Mouse (Mus musculus) forebrain, embryonic 11.5 days (tissue): ENCODE measurements around the gene Phf24. TPM values are rescaled to one million over a fixed set of nuclear protein-coding genes. Genes with fewer than 3 reads are reported as not detected.

Experiments
- ATAC-seq: fragments of 200-750 bp; cut with Nextera tagmentation; replicated peaks from 2 replicates; pipeline ENCODE4 v1.8.0; 2017; ENCODE audit warnings: moderate TSS enrichment; ENCODE audit not compliant: low FRiP score
- DNase-seq: peaks from one replicate; pipeline ENCODE4 v3.0.0-alpha.2; 2017; ENCODE audit warnings: low spot score
- H3K27ac ChIP-seq: fragments of 300-500 bp; sonication (generic); 2 replicates; pipeline ENCODE4 v1.5.1; 2014; ENCODE audit warnings: low read depth, low read length
- H3K27me3 ChIP-seq: fragments of 300-500 bp; sonication (generic); 2 replicates; pipeline ENCODE4 v1.6.1; 2014; ENCODE audit warnings: mild to moderate bottlenecking, low read length, mixed read lengths; ENCODE audit not compliant: control insufficient read depth, insufficient read depth
- H3K36me3 ChIP-seq: fragments of 300-500 bp; sonication (generic); 2 replicates; pipeline ENCODE4 v1.6.1; 2014; ENCODE audit warnings: mild to moderate bottlenecking, low read length, moderate library complexity, mixed read lengths; ENCODE audit not compliant: control insufficient read depth, insufficient read depth
- H3K4me1 ChIP-seq: fragments of 300-500 bp; sonication (generic); replicated peaks from 2 replicates; pipeline ENCODE4 v1.6.1; 2014; ENCODE audit warnings: low read length, mixed read lengths; ENCODE audit not compliant: control insufficient read depth, insufficient read depth
- H3K4me2 ChIP-seq: fragments of 300-500 bp; sonication (generic); 2 replicates; pipeline ENCODE4 v1.6.1; 2014; ENCODE audit warnings: low read depth, mild to moderate bottlenecking, low read length, moderate library complexity, mixed read lengths; ENCODE audit not compliant: severe bottlenecking
- H3K4me3 ChIP-seq: fragments of 300-500 bp; sonication (generic); 2 replicates; pipeline ENCODE4 v1.5.1; 2014; ENCODE audit warnings: low read depth, low read length
- H3K9ac ChIP-seq: fragments of 300-500 bp; sonication (generic); 2 replicates; pipeline ENCODE4 v1.6.1; 2014; ENCODE audit warnings: low read length
- H3K9me3 ChIP-seq: fragments of 300-500 bp; sonication (generic); 2 replicates; pipeline ENCODE4 v1.6.1; 2016; ENCODE audit warnings: low read length, mixed read lengths; ENCODE audit not compliant: control insufficient read depth
- WGBS: fragments of 180-500 bp; shearing (Covaris S2); extraction: QIAGEN DNeasy Blood & Tissue Kit; methylation state at CpG from one replicate; pipeline ENCODE4 v1.1.7; 2014; 5-methylcytosine and 5-hydroxymethylcytosine counted together
- polyA plus RNA-seq: library from polyadenylated mRNA; unstranded; fragments of >200 nt; fragmentation: Nextera tagmentation; extraction: Ambion mirVana; gene quantifications from 2 replicates; pipeline ENCODE4 v1.2.1, GENCODE M21; 2014

Gene Phf24
- polyA plus RNA-seq, 1 experiment from 2014 or later = 1.3 TPM

DNA sequence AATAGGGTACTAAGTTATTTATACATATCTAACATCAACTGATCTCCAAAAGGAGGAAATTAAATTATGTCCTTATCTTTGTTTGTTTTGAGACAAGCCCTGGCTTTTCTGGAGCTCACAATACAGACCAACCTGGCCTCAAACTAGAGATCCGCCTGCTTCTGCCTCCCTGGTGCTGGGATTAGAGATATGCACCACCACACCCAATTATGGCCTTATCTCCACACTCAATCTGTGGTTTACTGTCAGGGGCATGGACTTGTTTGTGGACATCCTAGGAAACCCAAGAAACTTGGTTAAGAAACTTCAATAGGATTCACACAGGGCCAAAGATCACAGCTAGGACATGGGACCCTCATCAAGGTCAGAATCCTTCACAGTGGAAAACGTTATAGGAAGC lies 38.8 kb upstream of the Phf24 start:
- Histone ChIP-seq H3K4me3 (no peak overlapping the region), H3K36me3 (no peaks in the 10 kb centered on the region), H3K4me1 (no peaks in the 10 kb centered on the region), H3K9me3 (no peaks in the 10 kb centered on the region), H3K4me2 (no peak overlapping the region), H3K27ac (no peak overlapping the region), H3K9ac (no peak overlapping the region), H3K27me3 (no peaks in the 10 kb centered on the region)
- ATAC-seq (no peak), DNase-seq (no peak)
- WGBS = 84% methylated on average over 2 of the region's 2 CpGs

- Histone ChIP-seq H3K4me3 (no peak overlapping the region), H3K9ac (no peak overlapping the region), H3K36me3 (no peaks in the 10 kb centered on the region), H3K9me3 (no peaks in the 10 kb centered on the region), H3K27ac (no peak overlapping the region), H3K4me1 (no peaks in the 10 kb centered on the region), H3K27me3 (no peaks in the 10 kb centered on the region), H3K4me2 (no peak overlapping the region)
- 89% methylated on average over 16 of the region's 16 CpGs for WGBS
- DNase-seq = no peak
- no peak for ATAC-seq
These were observed 36.4 kb upstream of the Phf24 start for GRCm38 (mm10) chr4:42879829-42880676.

DNA sequence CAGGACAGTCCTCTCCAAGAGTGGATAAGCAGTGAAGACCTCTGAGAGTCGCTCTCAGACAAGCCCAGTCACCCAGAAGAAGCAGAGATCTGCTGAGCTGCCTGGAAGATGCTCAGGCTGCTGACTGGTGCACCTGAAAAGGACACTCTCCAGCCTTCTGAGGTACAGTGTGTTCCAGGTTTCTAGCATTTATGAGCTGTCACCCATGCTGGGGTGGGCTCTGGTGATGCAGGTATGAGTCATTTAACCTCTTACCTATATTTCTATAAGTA lies 35.8 kb upstream of the Phf24 start:
- whole genome bisulfite sequencing = 55% methylated on average over 1 of the region's 1 CpGs
- Histone ChIP-seq H3K4me3 (no peak overlapping the region), H3K27me3 (no peaks in the 10 kb centered on the region), H3K4me1 (no peaks in the 10 kb centered on the region), H3K9ac (no peak overlapping the region), H3K27ac (no peak overlapping the region), H3K4me2 (no peak overlapping the region), H3K36me3 (no peaks in the 10 kb centered on the region), H3K9me3 (no peaks in the 10 kb centered on the region)
- DNase-seq (no peak), ATAC-seq (no peak)

- Histone ChIP-seq H3K4me3 (no peak overlapping the region), H3K9me3 (no peaks in the 10 kb centered on the region), H3K27me3 (no peaks in the 10 kb centered on the region), H3K4me2 (no peak overlapping the region), H3K27ac (no peak overlapping the region), H3K4me1 (no peaks in the 10 kb centered on the region), H3K36me3 (no peaks in the 10 kb centered on the region), H3K9ac (no peak overlapping the region)
- no peak for ATAC-seq
- no peak for DNase-seq
- WGBS = 86% methylated on average over 6 of the region's 6 CpGs
These were observed 29.5 kb upstream of the Phf24 start for GRCm38 (mm10) chr4:42886926-42887325.

GRCm38 (mm10) chr4:42888806-42889205 lies 27.7 kb upstream of the Phf24 start:
- Histone ChIP-seq H3K27me3 (no peaks in the 10 kb centered on the region), H3K4me2 (no peak overlapping the region), H3K36me3 (no peaks in the 10 kb centered on the region), H3K9me3 (no peaks in the 10 kb centered on the region), H3K4me1 (no peaks in the 10 kb centered on the region), H3K27ac (no peak overlapping the region), H3K4me3 (no peak overlapping the region), H3K9ac (no peak overlapping the region)
- DNase-seq (no peak), ATAC-seq (no peak)
- 91% methylated on average over 6 of the region's 6 CpGs for WGBS

DNA sequence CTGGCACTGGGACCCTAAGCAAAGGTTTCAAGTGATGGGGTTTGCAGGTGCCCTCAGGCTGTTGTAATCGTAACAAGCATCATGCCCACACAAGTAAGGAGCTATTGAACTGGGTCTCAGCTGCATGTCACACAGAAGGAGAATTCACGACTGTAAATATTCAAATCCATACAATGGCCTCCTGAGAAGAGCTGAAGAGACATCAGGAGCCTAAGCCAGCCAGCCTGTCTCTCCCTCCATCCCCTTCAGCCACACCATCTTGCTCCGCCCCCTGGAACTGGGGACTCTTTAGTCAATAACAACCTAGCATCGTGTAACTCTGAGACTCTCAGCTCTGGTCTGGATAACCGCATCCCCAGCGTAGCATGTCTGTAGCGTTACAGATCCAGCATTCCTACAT lies 25.3 kb upstream of the Phf24 start:
- no peaks in the 10 kb centered on the region for H3K4me1 ChIP-seq
- no peak overlapping the region for H3K4me3 ChIP-seq
- H3K27me3 ChIP-seq = no peaks in the 10 kb centered on the region
- H3K4me2 ChIP-seq = no peak overlapping the region
- H3K9ac ChIP-seq = no peak overlapping the region
- no peak overlapping the region for H3K27ac ChIP-seq
- no peaks in the 10 kb centered on the region for H3K36me3 ChIP-seq
- WGBS = 72% methylated on average over 7 of the region's 7 CpGs
- no peak for ATAC-seq
- no peak for DNase-seq
- H3K9me3 ChIP-seq = no peaks in the 10 kb centered on the region

- Histone ChIP-seq H3K27ac (no peak overlapping the region), H3K9ac (no peak overlapping the region), H3K4me2 (no peak overlapping the region), H3K4me1 (no peaks in the 10 kb centered on the region), H3K27me3 (no peaks in the 10 kb centered on the region), H3K4me3 (no peak overlapping the region), H3K36me3 (no peaks in the 10 kb centered on the region), H3K9me3 (no peaks in the 10 kb centered on the region)
- DNase-seq (no peak), ATAC-seq (no peak)
- 54% methylated on average over 7 of the region's 7 CpGs for WGBS
These were observed 21.3 kb upstream of the Phf24 start for GRCm38 (mm10) chr4:42895118-42895517.

GRCm38 (mm10) chr4:42898914-42899313 lies 17.5 kb upstream of the Phf24 start:
- no peak overlapping the region for H3K4me3 ChIP-seq
- H3K4me1 ChIP-seq = no peaks in the 10 kb centered on the region
- H3K9me3 ChIP-seq = no peaks in the 10 kb centered on the region
- H3K36me3 ChIP-seq = no peaks in the 10 kb centered on the region
- DNase-seq = no peak
- no peak overlapping the region for H3K9ac ChIP-seq
- H3K4me2 ChIP-seq = no peak overlapping the region
- WGBS = 30% methylated on average over 3 of the region's 3 CpGs
- no peak for ATAC-seq
- no peaks in the 10 kb centered on the region for H3K27me3 ChIP-seq
- H3K27ac ChIP-seq = no peak overlapping the region

GRCm38 (mm10) chr4:42900878-42901277 lies 15.6 kb upstream of the Phf24 start:
- 0 out of 2 replicates have a peak, but pooled peaks cover 3% of the 10 kb centered on the region for H3K4me1 ChIP-seq
- no peak overlapping the region for H3K4me3 ChIP-seq
- H3K27me3 ChIP-seq = no peaks in the 10 kb centered on the region
- H3K9me3 ChIP-seq = no peaks in the 10 kb centered on the region
- H3K27ac ChIP-seq = no peak overlapping the region
- H3K4me2 ChIP-seq = no peak overlapping the region
- 68% methylated on average over 5 of the region's 5 CpGs for WGBS
- DNase-seq = peak; percentile 15
- H3K9ac ChIP-seq = no peak overlapping the region
- no peaks in the 10 kb centered on the region for H3K36me3 ChIP-seq
- ATAC-seq = no peak
